Mouse (Mus musculus) bone marrow, adult 2 months (tissue): Measurements from ENCODE around the gene Vmn2r107. TPM values are rescaled to one million over a fixed set of nuclear protein-coding genes. Genes with fewer than 3 reads are reported as not detected.

Source experiments
- H3K27ac ChIP-seq: fragments of 200-500 bp; 2 replicates; pipeline ENCODE4 v1.5.1; 2012; ENCODE audit warnings: low read depth, mild to moderate bottlenecking, control low read depth, inconsistent platforms, low read length; ENCODE audit not compliant: control insufficient read depth, poor library complexity, insufficient read depth
- H3K4me1 ChIP-seq: fragments of 200-500 bp; 2 replicates; pipeline ENCODE4 v1.6.1; 2011; ENCODE audit warnings: low read length; ENCODE audit not compliant: control insufficient read depth, insufficient read depth
- H3K4me3 ChIP-seq: fragments of 200-500 bp; replicated peaks from 2 replicates; pipeline ENCODE3; 2011; ENCODE audit warnings: mild to moderate bottlenecking, low read depth, low read length, control low read depth; ENCODE audit not compliant: control insufficient read depth
- CTCF ChIP-seq: fragments of 200-500 bp; IDR thresholded peaks from 2 replicates; pipeline ENCODE4 v1.5.1; 2011; ENCODE audit warnings: low read length, control low read depth; ENCODE audit not compliant: control insufficient read depth, insufficient read depth
- POLR2A ChIP-seq: fragments of 200-500 bp; IDR thresholded peaks from 2 replicates; pipeline ENCODE4 v1.6.1; 2011; ENCODE audit warnings: low read depth, mild to moderate bottlenecking, control low read depth, low read length, borderline replicate concordance; ENCODE audit not compliant: control insufficient read depth
- WGBS: fragments of 180-500 bp; shearing (Covaris S2); methylation state at CpG from one replicate; pipeline ENCODE4 v1.1.7; 2018; 5-methylcytosine and 5-hydroxymethylcytosine counted together
- polyA plus RNA-seq: library from polyadenylated mRNA; stranded (reverse); fragments of >200 nt; gene quantifications from 2 replicates; pipeline ENCODE4 v1.2.4, GENCODE M21; 2011; ENCODE audit warnings: low replicate concordance; ENCODE audit not compliant: missing spikeins, insufficient read depth, insufficient read length

The Vmn2r107 gene
- not detected in 2 replicates for polyA plus RNA-seq

- WGBS: 46% methylated on average over 2 of the region's 2 CpGs
Measured at GRCm38 (mm10) chr17:20344942-20345341, at the start of gene Vmn2r107. Gene Vmn2r107 (plus strand): TSS chr17:20345242.

GRCm38 (mm10) chr17:20305790-20306189, 39.3 kb upstream of the Vmn2r107 start:
- Histone ChIP-seq H3K4me3 (no peak overlapping the region), H3K27ac (no peak overlapping the region), H3K4me1 (no peaks in the 10 kb centered on the region)
- no peak for TF ChIP-seq CTCF
- TF ChIP-seq POLR2A: no peak
- WGBS: 83% methylated on average over 1 of the region's 1 CpGs

More at GRCm38 (mm10) chr17:20344942-20345341, at the start of gene Vmn2r107:
- no peak for TF ChIP-seq POLR2A
- TF ChIP-seq CTCF: no peak
- Histone ChIP-seq H3K4me1 (no peaks in the 10 kb centered on the region), H3K4me3 (no peak within 1 kb of the TSS), H3K27ac (no peak within 1 kb of the TSS)

- Histone ChIP-seq H3K27ac (no peak overlapping the region), H3K4me3 (no peak overlapping the region), H3K4me1 (no peaks in the 10 kb centered on the region)
- 39% methylated on average over 2 of the region's 2 CpGs for WGBS
- no peak for TF ChIP-seq POLR2A
- TF ChIP-seq CTCF: no peak
Measured at GRCm38 (mm10) chr17:20399105-20399504, 54.1 kb downstream of the Vmn2r107 start.

GRCm38 (mm10) chr17:20413846-20414245, 68.8 kb downstream of the Vmn2r107 start, which contains the start of gene Vmn1r224:
Gene Vmn1r224 (plus strand): TSS chr17:20414146.
- H3K4me3 ChIP-seq: no peak within 1 kb of the TSS
- H3K27ac ChIP-seq: no peak within 1 kb of the TSS
- H3K4me1 ChIP-seq: no peaks in the 10 kb centered on the region
- 22% methylated on average over 1 of the region's 1 CpGs for WGBS
- no peak for TF ChIP-seq CTCF
- TF ChIP-seq POLR2A: no peak

Other genes starting within 250 kb of the Vmn2r107 start
- not detected in 2 replicates for gene Fpr-rs7, start 231.0 kb upstream of the Vmn2r107 start, polyA plus RNA-seq
- not detected in 2 replicates for gene Fpr-rs6, start 162.1 kb upstream of the Vmn2r107 start, polyA plus RNA-seq
- gene Vmn2r105, start 110.2 kb upstream of the Vmn2r107 start, polyA plus RNA-seq: not detected in 2 replicates
- gene Vmn2r106, start 59.7 kb upstream of the Vmn2r107 start, polyA plus RNA-seq: not detected in 2 replicates
- gene Vmn1r224, start 68.9 kb downstream of the Vmn2r107 start, polyA plus RNA-seq: not detected in 2 replicates
- not detected in 2 replicates for gene Vmn2r108, start 136.1 kb downstream of the Vmn2r107 start, polyA plus RNA-seq
- 0.32 TPM in 1 of 2 replicates, not detected in the other for gene Vmn1r225, start 152.9 kb downstream of the Vmn2r107 start, polyA plus RNA-seq
- gene Vmn2r109, start 219.5 kb downstream of the Vmn2r107 start, polyA plus RNA-seq: not detected in 2 replicates